Mouse (Mus musculus) liver, embryonic 14.5 days (tissue): Measurements from ENCODE around the gene Nudt7.

ENCODE experiments used
- CTCF ChIP-seq: IDR thresholded peaks from 2 replicates; pipeline ENCODE4 v1.5.1; 2016; ENCODE audit warnings: antibody characterized with exemption, low read depth, control low read depth
- EP300 ChIP-seq: IDR thresholded peaks from 2 replicates; pipeline ENCODE4 v1.6.1; 2016; ENCODE audit warnings: antibody characterized with exemption, low read depth

DNA sequence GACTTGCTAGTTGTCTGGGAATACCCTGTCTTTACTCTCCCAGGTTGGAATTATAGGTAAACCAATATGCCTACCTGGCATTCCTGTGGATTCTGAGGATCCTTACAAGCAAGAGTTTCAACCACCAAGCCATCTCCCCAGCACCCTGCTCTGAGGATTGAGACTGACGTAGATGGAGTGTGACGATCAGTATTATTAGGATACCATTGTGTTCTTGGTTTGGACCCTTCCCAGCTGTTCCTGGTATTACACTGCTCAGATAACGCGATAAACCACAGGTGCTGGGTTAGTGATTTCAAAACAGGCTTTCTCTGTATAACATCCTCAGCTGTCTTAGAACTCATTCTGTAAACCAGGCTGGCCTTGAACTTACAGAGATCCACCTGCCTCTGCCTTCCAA is 1.9 kb upstream of the Nudt7 start:
- TF ChIP-seq CTCF (no peak), EP300 (no peak)
